Mouse (Mus musculus) heart, postnatal 10 days (tissue): ENCODE results near the gene Afg1l. TPM values are rescaled to one million over a fixed set of nuclear protein-coding genes. Genes with fewer than 3 reads are reported as not detected.

Experiments used
- DNase-seq, 2 experiments: peaks; one replicate each; pipeline ENCODE4 v3.0.0; 2021
- intact Hi-C: fragments of 180-260 bp; cut with DNase I; formaldehyde crosslinking; loops from one replicate; pipeline ENCODE4 v1.15.1; 2025
- total RNA-seq, 2 experiments: library from RNA; stranded (reverse); gene quantifications; 2 replicates each; pipeline ENCODE4 v1.2.3; 2021

Gene Afg1l
- total RNA-seq, 2 experiments from 2014 or later = 25.4 to 26.6 TPM

GRCm38 (mm10) chr10:42388181-42388580, 90.2 kb downstream of the Afg1l start:
- intact Hi-C loops = no loop called here
- no peak for DNase-seq

GRCm38 (mm10) chr10:42384946-42385644, 93.3 kb downstream of the Afg1l start:
- DNase-seq = no peak
- intact Hi-C loops = no loop called here

- intact Hi-C loops = no loop called here
- DNase-seq = no peak
These were observed 94.7 kb downstream of the Afg1l start for GRCm38 (mm10) chr10:42383708-42384107.

- intact Hi-C loops = no loop called here
- no peak for DNase-seq
These were observed 114.1 kb downstream of the Afg1l start for GRCm38 (mm10) chr10:42364216-42364615.

DNA sequence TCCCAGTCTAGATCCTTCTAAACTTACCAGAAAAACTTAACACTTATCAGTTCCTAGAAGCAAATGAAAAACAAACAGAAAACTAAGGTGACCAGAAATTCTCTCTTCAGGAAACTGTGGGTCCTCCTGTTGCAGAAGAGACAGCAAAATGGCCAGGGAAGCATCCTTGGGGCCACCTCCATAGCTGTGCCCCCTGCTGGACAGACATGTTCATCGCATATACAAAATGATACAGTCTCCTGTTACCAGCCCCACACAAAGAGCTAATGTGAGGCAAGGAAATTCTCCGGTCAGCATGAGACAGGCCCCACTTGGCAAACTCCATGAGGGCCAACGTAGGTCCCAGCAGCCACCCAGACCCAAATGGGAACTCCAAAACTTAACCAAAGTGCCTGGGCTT, 122.4 kb downstream of the Afg1l start:
- intact Hi-C loops = no loop called here
- no peak for DNase-seq

- intact Hi-C loops = no loop called here
- DNase-seq = no peak
These were observed 130.4 kb downstream of the Afg1l start for GRCm38 (mm10) chr10:42347986-42348385.

- no peak for DNase-seq
- intact Hi-C loops = no loop called here
These were observed 131.2 kb downstream of the Afg1l start for GRCm38 (mm10) chr10:42347127-42347526.

- DNase-seq = no peak
- intact Hi-C loops = no loop called here
These were observed 132.0 kb downstream of the Afg1l start for GRCm38 (mm10) chr10:42346179-42346877.

GRCm38 (mm10) chr10:42342714-42343113, 135.7 kb downstream of the Afg1l start:
- no peak for DNase-seq
- intact Hi-C loops = no loop called here

DNA sequence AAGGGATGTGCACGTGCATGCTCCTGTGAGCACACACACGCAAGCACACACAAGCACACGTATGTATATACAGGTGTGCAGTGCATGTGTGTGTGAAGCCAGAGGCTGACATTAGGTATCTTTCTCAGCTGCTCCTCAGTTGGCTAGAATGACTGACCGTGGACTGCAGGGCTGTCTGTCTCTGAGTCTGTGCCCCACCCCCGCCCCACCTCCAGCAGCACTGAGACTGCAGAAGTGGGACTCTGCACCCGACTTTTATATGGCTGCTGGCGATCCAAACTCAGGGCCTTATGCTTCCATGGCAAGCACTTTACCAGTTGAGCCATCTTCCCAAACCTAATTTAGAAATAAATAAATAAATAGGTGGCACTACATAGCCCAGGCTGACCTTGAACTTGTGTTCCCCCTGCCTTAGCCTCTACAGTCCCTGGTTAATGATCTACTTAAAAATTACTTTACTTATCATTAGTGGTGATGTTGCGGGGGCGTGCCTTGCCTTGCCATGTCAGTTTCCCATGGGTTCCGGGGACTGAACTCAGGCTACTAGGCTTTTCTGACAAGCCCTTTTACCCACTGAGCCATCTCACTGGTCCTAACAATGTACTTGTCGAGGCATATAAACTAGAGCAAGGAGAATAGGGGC, 136.4 kb downstream of the Afg1l start:
- intact Hi-C loops = no loop called here
- DNase-seq = no peak

DNA sequence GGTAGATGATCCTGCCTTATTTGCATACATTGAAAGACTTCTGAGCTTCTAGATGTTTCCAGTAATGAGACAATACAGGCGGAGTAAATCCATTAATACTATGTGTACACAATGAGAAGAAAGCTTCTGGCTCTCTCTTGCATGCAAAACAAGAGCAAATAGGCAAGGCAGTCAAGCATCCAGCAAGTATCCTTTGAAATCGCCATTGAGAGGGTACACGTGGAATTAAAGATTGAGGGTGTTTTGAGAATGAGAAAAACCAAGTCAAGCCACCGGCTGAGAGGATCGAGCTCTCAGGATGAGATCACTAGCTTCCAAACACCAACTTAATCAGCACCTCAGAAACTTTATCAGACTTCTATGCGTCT, 138.0 kb downstream of the Afg1l start:
- no peak for DNase-seq
- intact Hi-C loops = no loop called here

DNA sequence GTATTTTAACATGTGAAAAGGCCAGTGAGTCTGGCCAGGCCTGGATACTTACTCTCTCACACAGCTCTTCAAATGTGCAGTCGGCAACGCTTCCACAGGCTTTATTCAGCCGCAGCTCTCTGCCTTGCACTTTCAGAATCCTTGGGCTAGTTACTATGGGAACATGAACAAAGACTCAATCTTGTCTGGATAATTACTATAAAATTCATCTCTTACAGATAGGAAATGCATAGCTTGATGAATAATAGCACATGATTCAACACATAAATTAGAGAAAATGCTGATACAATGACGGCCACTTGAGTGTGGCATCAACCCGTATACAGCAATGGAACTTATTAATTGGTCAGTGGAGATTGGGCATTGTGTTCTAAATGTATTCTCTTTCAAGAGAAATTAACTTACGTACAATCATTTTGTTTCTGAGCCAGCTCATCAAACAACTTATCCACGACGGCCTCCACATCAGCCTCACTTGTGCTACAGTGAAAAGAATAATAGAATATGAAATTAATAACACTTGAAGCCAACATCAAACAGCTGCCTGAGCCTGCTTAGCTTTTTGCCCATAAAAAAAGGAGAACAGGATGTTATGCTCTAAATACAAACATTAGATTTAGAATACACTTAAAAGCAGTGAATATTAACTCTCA, 138.5 kb downstream of the Afg1l start:
- intact Hi-C loops = no loop called here
- DNase-seq = no peak

DNA sequence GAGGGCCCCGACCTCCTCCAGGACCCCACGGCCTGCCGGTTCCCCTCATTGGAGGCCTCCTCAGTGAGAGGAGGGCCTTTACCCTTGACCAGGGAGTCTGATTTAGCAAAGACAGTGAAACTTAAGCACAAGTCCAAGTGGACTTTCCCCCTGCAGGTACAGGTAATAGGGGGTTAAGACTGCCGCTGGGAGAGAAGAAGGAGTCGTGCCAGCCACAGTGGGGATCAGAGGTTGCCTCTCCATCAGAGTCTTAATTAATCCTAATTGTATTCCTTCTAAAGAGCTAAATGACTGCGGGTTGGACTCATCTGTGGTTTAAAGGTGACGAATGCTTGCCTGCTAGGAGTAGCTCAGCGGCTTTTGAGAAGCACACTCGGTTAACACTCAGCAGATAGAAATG, 139.9 kb downstream of the Afg1l start:
- intact Hi-C loops = no loop called here
- no peak for DNase-seq

DNA sequence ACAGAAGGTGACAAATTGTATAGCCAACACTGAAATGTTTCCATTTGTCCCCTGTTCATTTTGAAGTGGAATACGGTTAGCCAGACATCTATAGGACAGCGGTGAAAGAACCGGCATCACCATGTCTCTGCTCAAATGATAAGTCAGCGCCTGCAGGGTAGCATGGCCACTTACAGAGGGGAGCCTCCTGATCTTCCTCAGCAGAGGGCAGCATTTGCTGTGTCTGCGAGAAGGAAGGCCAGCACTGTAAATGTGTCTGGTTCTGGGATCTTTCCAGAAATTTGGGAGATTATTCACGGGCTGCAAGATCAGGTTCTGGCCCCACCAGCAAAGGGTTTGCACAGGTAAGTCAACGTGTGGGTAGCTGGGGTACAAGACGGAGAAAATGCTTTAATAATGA, 150.8 kb downstream of the Afg1l start:
- intact Hi-C loops = loop anchor here (5.0 kb wide), 1 partner anchor 310 kb away; no protein-coding TSS in a partner anchor
- DNase-seq = peak; percentile 16 to 47

- intact Hi-C loops = loop anchor here (5.0 kb wide), 1 partner anchor 312 kb away; no protein-coding TSS in a partner anchor
- DNase-seq = no peak
These were observed 153.1 kb downstream of the Afg1l start for GRCm38 (mm10) chr10:42325305-42325704.

DNA sequence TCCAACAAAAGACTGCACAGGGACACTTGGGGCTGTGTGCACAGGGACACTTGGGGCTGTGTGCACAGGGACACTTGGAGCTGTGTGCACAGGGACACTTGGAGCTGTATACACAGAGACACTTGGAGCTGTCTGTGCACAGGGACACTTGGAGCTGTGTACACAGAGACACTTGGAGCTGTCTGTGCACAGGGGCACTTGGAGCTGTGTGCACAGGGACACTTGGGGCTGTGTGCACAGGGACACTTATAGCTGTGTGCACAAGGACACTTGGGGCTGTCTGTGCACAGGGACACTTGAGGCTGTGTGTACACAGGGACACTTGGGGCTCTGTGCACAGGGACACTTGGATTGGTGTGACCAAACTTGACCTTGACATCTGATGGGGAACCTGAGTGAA, 154.4 kb downstream of the Afg1l start:
- DNase-seq = no peak
- intact Hi-C loops = no loop called here

DNA sequence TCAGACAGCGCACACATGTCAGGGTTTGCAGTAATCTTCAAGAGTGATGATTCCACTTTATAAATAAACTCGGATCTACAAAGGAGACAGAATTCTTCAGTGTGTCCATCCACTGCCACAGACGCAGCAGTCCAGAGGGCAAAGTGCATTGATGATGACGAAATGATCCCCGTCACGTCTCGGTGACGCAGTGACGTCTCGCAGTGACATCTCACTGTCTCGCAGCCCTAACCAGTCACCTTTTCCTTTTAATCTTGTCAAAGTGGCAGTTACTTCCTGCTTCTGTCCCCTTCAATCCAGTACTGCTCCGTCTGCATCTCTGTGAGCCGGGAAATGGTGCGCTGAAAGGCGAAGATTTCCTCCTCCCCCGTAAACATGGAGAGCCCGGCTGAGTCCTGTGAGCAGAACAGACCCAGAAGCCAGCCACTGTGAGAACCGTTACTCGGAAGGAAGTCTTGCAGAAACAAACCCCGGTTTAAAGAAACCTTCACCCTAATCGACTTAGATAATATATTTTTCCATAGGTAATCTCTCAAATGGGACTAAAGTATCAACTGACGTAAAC, 165.1 kb downstream of the Afg1l start:
- intact Hi-C loops = no loop called here

DNA sequence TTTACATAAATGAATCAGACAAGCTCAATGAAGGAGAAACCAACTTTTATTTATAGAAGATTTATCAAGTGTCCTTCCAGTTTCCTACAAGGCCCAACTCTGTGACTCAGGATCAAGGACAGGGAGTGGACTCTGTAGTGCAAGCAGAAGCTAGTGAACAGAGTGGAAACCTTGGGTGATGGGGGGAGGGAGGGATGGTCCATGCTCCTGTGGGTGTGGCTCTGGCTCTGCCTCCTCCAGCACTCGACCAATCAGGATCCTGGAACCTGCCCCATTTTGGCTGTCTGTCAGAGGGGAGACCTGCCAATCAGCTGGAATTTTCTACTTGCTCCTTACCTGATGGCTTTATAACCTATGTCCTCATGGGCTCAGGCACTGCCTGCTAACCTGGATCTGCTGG, 165.8 kb downstream of the Afg1l start:
- no peak for DNase-seq
- intact Hi-C loops = no loop called here

More for the DNA sequence above, 165.1 kb downstream of the Afg1l start:
- no peak for DNase-seq

GRCm38 (mm10) chr10:42308687-42308987, 169.7 kb downstream of the Afg1l start:
- DNase-seq = no peak
- intact Hi-C loops = loop anchor here (1.0 to 2.0 kb wide), 2 partner anchors 329 to 426 kb away; no protein-coding TSS in a partner anchor

DNA sequence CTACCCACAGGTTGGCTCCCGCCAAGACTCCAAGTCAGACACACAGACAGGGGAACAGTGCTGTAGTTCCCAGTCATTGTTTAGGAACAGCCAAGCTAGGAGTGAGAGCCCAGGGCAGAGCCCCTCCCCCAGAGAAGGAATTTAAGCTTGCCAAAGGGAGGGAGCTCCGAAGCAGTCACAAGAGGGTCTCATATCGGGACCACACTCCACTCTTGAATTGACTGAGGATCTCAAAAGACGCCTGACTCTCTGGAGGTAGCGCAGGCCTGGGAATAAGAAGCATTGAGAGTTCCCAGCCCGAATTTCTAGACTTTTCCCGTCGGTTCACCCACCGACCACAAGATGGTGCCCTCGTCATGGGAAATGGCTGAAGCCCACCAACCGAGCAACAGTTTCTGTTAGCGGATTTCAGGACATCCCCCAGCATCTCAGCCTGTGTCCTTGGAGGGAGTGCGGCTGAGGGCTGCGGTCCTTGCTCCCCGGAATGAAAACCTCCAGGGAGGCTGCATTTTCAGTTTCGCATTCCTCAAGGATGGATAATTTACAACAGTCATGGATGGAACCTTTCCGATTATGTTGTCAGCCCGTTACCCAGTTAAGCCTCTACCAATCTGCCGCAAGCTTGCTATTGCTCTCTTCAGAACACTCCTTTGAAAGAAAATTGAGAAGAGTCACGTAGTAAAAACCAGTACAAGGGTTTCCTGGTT, 170.2 kb downstream of the Afg1l start:
- DNase-seq = peak; percentile 79 to 89
- intact Hi-C loops = loop anchor here (1.0 to 2.0 kb wide), 2 partner anchors 329 to 427 kb away; no protein-coding TSS in a partner anchor
